Mouse (Mus musculus) thymus, postnatal 36 days (tissue): ENCODE data around the gene Tamm41.
A peak's percentile ranks its signal among the peaks of the same experiment; 100 is the strongest.

ENCODE experiments used
- DNase-seq, 2 experiments: peaks; one replicate each; pipeline ENCODE4 v3.0.0; 2022; ENCODE audit warnings: mixed read lengths in 2 of 2

The Tamm41 gene

GRCm38 (mm10) chr6:115022876-115023275 is 14.8 kb downstream of the Tamm41 start:
- DNase-seq, result no peak

- no peak for DNase-seq
Measured at GRCm38 (mm10) chr6:115015461-115015860, 22.2 kb downstream of the Tamm41 start.

- DNase-seq, result no peak
Measured at GRCm38 (mm10) chr6:115013574-115013973, 24.1 kb downstream of the Tamm41 start.

- DNase-seq, result no peak
Measured at GRCm38 (mm10) chr6:115011792-115012191, 25.9 kb downstream of the Tamm41 start.

- DNase-seq, result no peak
Measured at GRCm38 (mm10) chr6:115010815-115011214, 26.9 kb downstream of the Tamm41 start.

- no peak for DNase-seq
Measured at GRCm38 (mm10) chr6:115010304-115010703, 27.4 kb downstream of the Tamm41 start.

GRCm38 (mm10) chr6:115007728-115008127 is 29.9 kb downstream of the Tamm41 start:
- DNase-seq, result peak; percentile 58 to 68

GRCm38 (mm10) chr6:115006948-115007347 is 30.7 kb downstream of the Tamm41 start:
- no peak for DNase-seq

GRCm38 (mm10) chr6:115006065-115006464 is 31.6 kb downstream of the Tamm41 start:
- DNase-seq, result no peak

- no peak for DNase-seq
Measured at GRCm38 (mm10) chr6:115005351-115005890, 32.3 kb downstream of the Tamm41 start.

GRCm38 (mm10) chr6:115004636-115005035 is 33.0 kb downstream of the Tamm41 start:
- no peak for DNase-seq

GRCm38 (mm10) chr6:114998374-114999031 is 39.2 kb downstream of the Tamm41 start:
- DNase-seq, result no peak

- no peak for DNase-seq
Measured at GRCm38 (mm10) chr6:114997471-114997870, 40.2 kb downstream of the Tamm41 start.

- DNase-seq, result no peak
Measured at GRCm38 (mm10) chr6:114996910-114997309, 40.8 kb downstream of the Tamm41 start.

- DNase-seq, result no peak
Measured at GRCm38 (mm10) chr6:114994079-114994478, 43.6 kb downstream of the Tamm41 start.

- DNase-seq, result no peak
Measured at GRCm38 (mm10) chr6:114993659-114994058, 44.0 kb downstream of the Tamm41 start.

- DNase-seq, result no peak
Measured at GRCm38 (mm10) chr6:114991909-114992308, 45.8 kb downstream of the Tamm41 start.

- no peak for DNase-seq
Measured at GRCm38 (mm10) chr6:114988619-114988980, 49.1 kb downstream of the Tamm41 start.

GRCm38 (mm10) chr6:114987966-114988618 is 49.6 kb downstream of the Tamm41 start:
- DNase-seq, result no peak

GRCm38 (mm10) chr6:114982671-114983070 is 55.0 kb downstream of the Tamm41 start:
- no peak for DNase-seq

- no peak for DNase-seq
Measured at GRCm38 (mm10) chr6:114979715-114980114, 58.0 kb downstream of the Tamm41 start.

GRCm38 (mm10) chr6:114976915-114977419 is 60.7 kb downstream of the Tamm41 start:
- no peak for DNase-seq

GRCm38 (mm10) chr6:114974331-114974730 is 63.3 kb downstream of the Tamm41 start:
- DNase-seq, result no peak

- no peak for DNase-seq
Measured at GRCm38 (mm10) chr6:114972988-114973387, 64.7 kb downstream of the Tamm41 start.
